Mouse (Mus musculus): ENCODE results near the gene Sf3b1. TPM values are rescaled to one million over a fixed set of nuclear protein-coding genes. Genes with fewer than 3 reads are reported as not detected.
"Not testable (repeated sequence)": the region's sequence is repeated elsewhere in the genome, so short reads cannot be mapped to it uniquely, and the experiment has no call there.

Gene Sf3b1
- total and polyA plus RNA-seq, 2 experiments, result 13.6 to 89.0 TPM

DNA sequence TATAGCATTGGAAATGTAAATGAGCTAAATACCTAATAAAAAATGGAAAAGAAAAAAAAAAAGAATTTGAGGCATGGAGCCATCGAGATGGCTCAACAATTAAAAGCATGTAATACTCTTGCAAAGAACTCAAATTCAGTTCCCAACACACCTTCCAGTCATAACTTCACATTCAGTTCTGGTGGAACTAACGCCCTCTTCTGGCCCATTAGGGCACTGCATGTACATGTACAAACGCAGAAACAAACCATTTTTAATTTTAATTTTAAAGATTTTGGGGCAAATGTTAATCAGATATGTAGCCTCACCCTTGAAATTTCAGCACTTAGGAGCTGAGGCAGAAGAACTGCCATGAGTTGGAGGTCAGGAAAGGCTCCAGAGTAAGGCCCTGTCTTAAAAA, 68.8 kb downstream of the Sf3b1 start:
- Histone ChIP-seq H3K27me3 (ENCODE audit: control insufficient read depth, insufficient read depth, low read length) (no peaks in the 10 kb centered on the region), H3K36me3 (ENCODE audit: control insufficient read depth, insufficient read depth, low read length) (no peaks in the 10 kb centered on the region), H3K27ac (replicated peaks; ENCODE audit: insufficient read depth, low read depth, low read length) (no peak overlapping the region), H3K4me1 (ENCODE audit: control insufficient read depth, insufficient read depth, low read length) (no peaks in the 10 kb centered on the region), H3K9ac (ENCODE audit: low read depth, low read length) (no peak overlapping the region), H3K4me3 (ENCODE audit: insufficient read depth, low read depth, low read length) (no peak overlapping the region), H3K79me2 (ENCODE audit: control insufficient read depth, insufficient read depth, low read length) (no peaks in the 10 kb centered on the region)
- TF ChIP-seq POLR2A (IDR thresholded peaks at IDR 0.05; ENCODE audit: extremely low read depth, insufficient read depth, low read length), result no peak
- no peak for TF ChIP-seq CTCF (IDR thresholded peaks at IDR 0.05; ENCODE audit: low read depth, low read length)
- no peak for DNase-seq (ENCODE audit: extremely low read depth, low read depth, low spot score)
- 66% methylated on average over 3 of the region's 3 CpGs for WGBS

DNA sequence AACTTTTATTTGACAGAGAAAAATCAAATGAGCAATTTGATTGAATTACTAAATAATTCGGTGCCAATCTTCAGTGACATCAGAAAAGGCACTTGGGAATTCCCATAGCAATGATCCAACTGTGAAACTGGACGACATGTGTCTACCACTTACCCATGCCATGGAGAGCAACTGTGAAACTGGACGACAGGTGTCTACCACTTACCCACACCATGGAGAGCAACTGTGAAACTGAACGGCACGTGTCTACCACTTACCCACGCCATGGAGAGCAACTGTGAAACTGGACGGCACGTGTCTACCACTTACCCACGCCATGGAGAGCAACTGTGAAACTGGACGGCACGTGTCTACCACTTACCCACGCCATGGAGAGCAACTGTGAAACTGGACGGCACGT, 70.3 kb downstream of the Sf3b1 start:
- not testable (repeated sequence) for H3K4me3 ChIP-seq (ENCODE audit: insufficient read depth, low read depth, low read length); H3K27me3 ChIP-seq (ENCODE audit: control insufficient read depth, insufficient read depth, low read length); H3K4me1 ChIP-seq (ENCODE audit: control insufficient read depth, insufficient read depth, low read length); H3K27ac ChIP-seq (replicated peaks; ENCODE audit: insufficient read depth, low read depth, low read length); H3K36me3 ChIP-seq (ENCODE audit: control insufficient read depth, insufficient read depth, low read length); DNase-seq (ENCODE audit: extremely low read depth, low read depth, low spot score); H3K9ac ChIP-seq (ENCODE audit: low read depth, low read length); H3K79me2 ChIP-seq (ENCODE audit: control insufficient read depth, insufficient read depth, low read length)
- 92% methylated on average over 14 of the region's 14 CpGs for WGBS

DNA sequence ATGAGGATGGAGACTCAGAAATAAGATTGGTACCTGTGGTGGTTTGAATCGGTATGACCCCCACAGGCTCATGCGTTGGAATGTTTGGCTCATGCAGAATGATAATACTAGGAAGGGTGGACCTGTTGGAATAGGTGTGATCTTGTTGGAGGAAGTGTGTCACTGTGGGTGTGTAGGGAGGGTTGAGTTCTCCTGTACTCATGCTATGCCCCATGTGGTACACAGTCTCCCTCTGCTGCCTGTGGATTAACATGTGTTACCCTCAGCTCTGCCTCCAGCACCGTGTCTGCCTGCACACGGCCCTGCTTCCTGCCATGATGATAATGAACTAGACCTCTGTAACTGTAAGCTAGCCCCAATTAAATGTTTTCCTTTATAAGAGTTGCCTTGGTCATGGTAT, 72.4 kb downstream of the Sf3b1 start:
- TF ChIP-seq POLR2A (IDR thresholded peaks at IDR 0.05; ENCODE audit: extremely low read depth, insufficient read depth, low read length) (no peak), CTCF (IDR thresholded peaks at IDR 0.05; ENCODE audit: low read depth, low read length) (no peak)
- H3K27me3 ChIP-seq (ENCODE audit: control insufficient read depth, insufficient read depth, low read length), result no peaks in the 10 kb centered on the region
- H3K27ac ChIP-seq (replicated peaks; ENCODE audit: insufficient read depth, low read depth, low read length), result no peak overlapping the region
- no peaks in the 10 kb centered on the region for H3K4me1 ChIP-seq (ENCODE audit: control insufficient read depth, insufficient read depth, low read length)
- WGBS, result 85% methylated on average over 4 of the region's 4 CpGs
- H3K9ac ChIP-seq (ENCODE audit: low read depth, low read length), result no peak overlapping the region
- no peaks in the 10 kb centered on the region for H3K36me3 ChIP-seq (ENCODE audit: control insufficient read depth, insufficient read depth, low read length)
- H3K79me2 ChIP-seq (ENCODE audit: control insufficient read depth, insufficient read depth, low read length), result no peaks in the 10 kb centered on the region
- H3K4me3 ChIP-seq (ENCODE audit: insufficient read depth, low read depth, low read length), result no peak overlapping the region
- no peak for DNase-seq (ENCODE audit: extremely low read depth, low read depth, low spot score)

DNA sequence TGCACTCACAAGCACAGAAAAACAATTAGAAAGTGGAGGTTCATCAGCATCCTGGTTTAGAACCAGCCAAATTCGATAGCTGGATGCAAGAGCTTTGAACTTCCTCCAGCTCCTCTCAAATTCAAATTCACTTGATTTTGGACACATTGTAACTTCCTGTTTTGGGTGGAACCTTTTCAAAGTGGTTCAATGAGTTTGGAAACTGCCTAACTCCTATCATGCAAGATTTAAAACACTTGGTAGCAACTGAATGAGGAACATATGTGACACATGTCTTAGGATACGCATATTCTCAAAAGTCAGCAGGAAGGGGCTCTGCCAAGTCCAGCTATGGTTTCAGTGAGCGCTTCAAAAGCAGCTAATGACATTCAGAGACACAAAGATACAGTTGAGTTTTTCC, 82.6 kb downstream of the Sf3b1 start:
- no peaks in the 10 kb centered on the region for H3K79me2 ChIP-seq (ENCODE audit: control insufficient read depth, insufficient read depth, low read length)
- H3K4me1 ChIP-seq (ENCODE audit: control insufficient read depth, insufficient read depth, low read length), result no peaks in the 10 kb centered on the region
- no peaks in the 10 kb centered on the region for H3K27me3 ChIP-seq (ENCODE audit: control insufficient read depth, insufficient read depth, low read length)
- no peaks in the 10 kb centered on the region for H3K36me3 ChIP-seq (ENCODE audit: control insufficient read depth, insufficient read depth, low read length)
- DNase-seq (ENCODE audit: extremely low read depth, low read depth, low spot score), result no peak
- no peak overlapping the region for H3K4me3 ChIP-seq (ENCODE audit: insufficient read depth, low read depth, low read length)
- TF ChIP-seq POLR2A (IDR thresholded peaks at IDR 0.05; ENCODE audit: extremely low read depth, insufficient read depth, low read length), result no peak
- TF ChIP-seq CTCF (IDR thresholded peaks at IDR 0.05; ENCODE audit: low read depth, low read length), result no peak
- H3K27ac ChIP-seq (replicated peaks; ENCODE audit: insufficient read depth, low read depth, low read length), result no peak overlapping the region
- 80% methylated on average over 3 of the region's 3 CpGs for WGBS
- H3K9ac ChIP-seq (ENCODE audit: low read depth, low read length), result no peak overlapping the region

DNA sequence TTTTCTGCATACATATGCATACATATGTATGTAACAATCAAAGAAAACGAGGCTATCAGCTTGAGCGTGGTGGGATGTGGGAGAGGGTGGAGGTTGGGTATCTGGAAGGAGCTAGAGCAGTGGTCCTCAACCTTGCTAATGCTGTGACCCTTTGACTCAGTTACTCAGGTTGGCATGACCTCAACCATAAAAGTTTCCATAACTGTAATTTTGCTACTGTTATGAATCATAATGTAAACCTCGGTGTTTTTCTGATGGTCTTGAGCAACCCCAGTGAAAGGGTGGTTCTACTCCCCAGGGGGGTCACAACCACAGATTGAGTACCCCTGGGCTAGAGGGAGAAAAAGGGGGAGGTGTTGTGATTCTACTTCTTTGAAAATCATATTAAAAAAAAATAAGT, 91.8 kb downstream of the Sf3b1 start:
- TF ChIP-seq CTCF (IDR thresholded peaks at IDR 0.05; ENCODE audit: low read depth, low read length) (no peak), POLR2A (IDR thresholded peaks at IDR 0.05; ENCODE audit: extremely low read depth, insufficient read depth, low read length) (no peak)
- no peak overlapping the region for H3K9ac ChIP-seq (ENCODE audit: low read depth, low read length)
- DNase-seq (ENCODE audit: extremely low read depth, low read depth, low spot score), result no peak
- H3K79me2 ChIP-seq (ENCODE audit: control insufficient read depth, insufficient read depth, low read length), result no peaks in the 10 kb centered on the region
- no peaks in the 10 kb centered on the region for H3K36me3 ChIP-seq (ENCODE audit: control insufficient read depth, insufficient read depth, low read length)
- 80% methylated on average over 3 of the region's 3 CpGs for whole genome bisulfite sequencing
- no peaks in the 10 kb centered on the region for H3K27me3 ChIP-seq (ENCODE audit: control insufficient read depth, insufficient read depth, low read length)
- no peak overlapping the region for H3K27ac ChIP-seq (replicated peaks; ENCODE audit: insufficient read depth, low read depth, low read length)
- no peak overlapping the region for H3K4me3 ChIP-seq (ENCODE audit: insufficient read depth, low read depth, low read length)
- no peaks in the 10 kb centered on the region for H3K4me1 ChIP-seq (ENCODE audit: control insufficient read depth, insufficient read depth, low read length)

Other genes with a start within 250 kb of the Sf3b1 start
- gene Ankrd44, start 101.1 kb downstream of the Sf3b1 start, total RNA-seq (2014; rRNA removed), result 7.2 and 8.5 TPM in 2 replicates
- gene Ankrd44, start 101.1 kb downstream of the Sf3b1 start, polyA plus RNA-seq (2012; rRNA removed), result 1.6 and 2.3 TPM in 2 replicates
- gene Coq10b, start 25.3 kb upstream of the Sf3b1 start, total RNA-seq (2014; rRNA removed), result 43.4 and 63.2 TPM in 2 replicates
- gene Coq10b, start 25.3 kb upstream of the Sf3b1 start, polyA plus RNA-seq (2012; rRNA removed), result 6.3 and 7.8 TPM in 2 replicates
- gene Hspe1, start 60.7 kb upstream of the Sf3b1 start, total RNA-seq (2014; rRNA removed), result 194 and 259 TPM in 2 replicates
- gene Hspe1, start 60.7 kb upstream of the Sf3b1 start, polyA plus RNA-seq (2012; rRNA removed), result 29.5 and 41.5 TPM in 2 replicates
- 262 and 301 TPM in 2 replicates for gene Hspd1, start 60.8 kb upstream of the Sf3b1 start, total RNA-seq (2014; rRNA removed)
- 52.3 and 59.2 TPM in 2 replicates for gene Hspd1, start 60.8 kb upstream of the Sf3b1 start, polyA plus RNA-seq (2012; rRNA removed)
- gene Mob4, start 103.8 kb upstream of the Sf3b1 start, total RNA-seq (2014; rRNA removed), result 25.7 and 27.8 TPM in 2 replicates
- 5.6 and 6.1 TPM in 2 replicates for gene Mob4, start 103.8 kb upstream of the Sf3b1 start, polyA plus RNA-seq (2012; rRNA removed)
- 0.37 and 0.54 TPM in 2 replicates for gene Rftn2, start 199.3 kb upstream of the Sf3b1 start, total RNA-seq (2014; rRNA removed)
- 0.24 and 0.29 TPM in 2 replicates for gene Rftn2, start 199.3 kb upstream of the Sf3b1 start, polyA plus RNA-seq (2012; rRNA removed)
- gene Mars2, start 209.7 kb upstream of the Sf3b1 start, total RNA-seq (2014; rRNA removed), result 1.0 TPM in 2 replicates
- gene Mars2, start 209.7 kb upstream of the Sf3b1 start, polyA plus RNA-seq (2012; rRNA removed), result 0.67 and 0.75 TPM in 2 replicates

Data from liver, adult 2 months (tissue).